Mouse (Mus musculus) CH12.LX (cell line): ENCODE data around the gene 1810062G17Rik.

Experiments
- CTCF ChIP-seq, 2 experiments: IDR thresholded peaks in 1 of 2; conservative IDR thresholded peaks in 1 of 2; 2 replicates each; pipeline ENCODE4 v1.5.1; 2011 to 2012; ENCODE audit warnings: low read depth in 2 of 2, low read length in 2 of 2, improper control_type of control experiment in 1 of 2, inconsistent platforms in 1 of 2, mild to moderate bottlenecking in 1 of 2, moderate library complexity in 1 of 2
- EP300 ChIP-seq: IDR thresholded peaks from 2 replicates; pipeline ENCODE4 v1.6.1; 2011; ENCODE audit warnings: low read length, improper control_type of control experiment
- JUND ChIP-seq: conservative IDR thresholded peaks from 2 replicates; pipeline ENCODE4 v1.6.1; 2011; ENCODE audit warnings: low read depth, low read length, improper control_type of control experiment
- POLR2A ChIP-seq: IDR thresholded peaks from 2 replicates; pipeline ENCODE4 v1.6.1; 2011; ENCODE audit warnings: low read depth, mild to moderate bottlenecking, improper control_type of control experiment, low read length
- USF1 ChIP-seq: IDR thresholded peaks from 2 replicates; pipeline ENCODE4 v1.6.1; 2014; ENCODE audit warnings: low read depth, mild to moderate bottlenecking, inconsistent platforms, low read length, improper control_type of control experiment

- TF ChIP-seq EP300: no peak
- no peak for TF ChIP-seq USF1
- TF ChIP-seq JUND: no peak
- TF ChIP-seq POLR2A: no peak
- TF ChIP-seq CTCF (conservative IDR thresholded peaks at IDR 0.05 in 1 of 2, IDR thresholded peaks at IDR 0.05 in 1 of 2; ENCODE audit: low read depth in 2 of 2, low read length in 2 of 2): no peak
These were observed 35.5 kb upstream of the 1810062G17Rik start for GRCm38 (mm10) chr3:36440280-36440679.
